19 mouse cellular contexts compared by ENCODE assay signal in the genomic region with DNA sequence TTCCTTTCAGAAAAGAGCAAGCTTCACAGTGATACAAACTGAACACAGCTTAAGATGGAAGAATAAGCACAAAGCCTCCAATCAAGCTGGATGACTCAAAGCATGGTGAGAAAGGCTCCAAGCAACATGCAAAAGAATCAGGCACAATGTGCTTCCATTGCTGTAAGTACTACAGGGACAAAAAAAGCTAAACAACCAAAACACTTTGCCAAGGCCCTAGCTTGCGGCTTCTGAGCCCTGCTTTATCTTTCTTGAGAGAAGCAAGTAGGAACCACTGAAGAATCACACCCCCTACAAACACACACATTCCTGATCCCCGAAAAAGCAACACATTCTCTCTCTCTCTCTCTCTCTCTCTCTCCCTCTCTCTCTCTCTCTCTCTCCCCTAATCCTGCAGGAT. TPM values are rescaled to one million over a fixed set of nuclear protein-coding genes. Genes with fewer than 3 reads are reported as not detected.
DNase-seq lines count a peak whose midpoint lies in the region; ATAC-seq and TF ChIP-seq lines count a peak whose summit lies in the region.
"Had no signal": no experiment of that assay in that cellular context is flagged by ENCODE, and none has a peak within 500 bp of the region (broad histone marks: within the 10 kb centered on the region; RNA-seq: fewer than 3 reads in every experiment).

No protein-coding gene starts in this region.

- H3K4me2 ChIP-seq in forebrain, embryonic 15.5 days (replicated peaks) = no peak overlapping the region
- no peak overlapping the region for H3K4me2 ChIP-seq in hindbrain, postnatal 0 days (ENCODE audit: low read depth, low read length)
- H3K4me2 ChIP-seq in hindbrain, embryonic 11.5 days (replicated peaks; ENCODE audit: low read depth, low read length) = no peak overlapping the region
- H3K4me2 ChIP-seq in neural tube, embryonic 15.5 days = no peak overlapping the region
- H3K4me2 ChIP-seq in midbrain, postnatal 0 days (ENCODE audit: low read depth, low read length, poor library complexity, severe bottlenecking) = no peak overlapping the region
- H3K4me2 ChIP-seq: limb, embryonic 15.5 days; liver, embryonic 15.5 days had no signal

- H3K27me3 ChIP-seq in forebrain, embryonic 10.5 days (ENCODE audit: poor library complexity, severe bottlenecking) = no peaks in the 10 kb centered on the region
- no peaks in the 10 kb centered on the region for H3K27me3 ChIP-seq in forebrain, embryonic 15.5 days
- H3K27me3 ChIP-seq in hindbrain, postnatal 0 days (ENCODE audit: insufficient read depth, low read length) = no peaks in the 10 kb centered on the region
- H3K27me3 ChIP-seq in hindbrain, embryonic 11.5 days (ENCODE audit: control insufficient read depth, insufficient read depth, low read length) = no peaks in the 10 kb centered on the region
- H3K27me3 ChIP-seq in neural tube, embryonic 15.5 days (replicated peaks) = no peaks in the 10 kb centered on the region
- H3K27me3 ChIP-seq in midbrain, postnatal 0 days (ENCODE audit: insufficient read depth, low read length) = no peaks in the 10 kb centered on the region
- H3K27me3 ChIP-seq: limb, embryonic 15.5 days; liver, embryonic 15.5 days had no signal

- peaks cover 9% of the 10 kb centered on the region for H3K4me1 ChIP-seq in forebrain, embryonic 10.5 days
- H3K4me1 ChIP-seq in forebrain, embryonic 15.5 days = no peaks in the 10 kb centered on the region
- H3K4me1 ChIP-seq in hindbrain, postnatal 0 days (ENCODE audit: insufficient read depth, low read length) = no peaks in the 10 kb centered on the region
- H3K4me1 ChIP-seq in hindbrain, embryonic 11.5 days (replicated peaks; ENCODE audit: control insufficient read depth, insufficient read depth, low read length) = no peaks in the 10 kb centered on the region
- H3K4me1 ChIP-seq in neural tube, embryonic 15.5 days = no peaks in the 10 kb centered on the region
- H3K4me1 ChIP-seq in midbrain, postnatal 0 days (ENCODE audit: insufficient read depth, low read length) = no peaks in the 10 kb centered on the region
- H3K4me1 ChIP-seq: limb, embryonic 15.5 days; liver, embryonic 15.5 days had no signal

- TF ChIP-seq CTCF in hindbrain, postnatal 0 days (IDR thresholded peaks at IDR 0.05; ENCODE audit: low read depth) = no peak
- no peak for TF ChIP-seq CTCF in midbrain, postnatal 0 days (IDR thresholded peaks at IDR 0.05)

- WGBS in forebrain, embryonic 10.5 days = 44% methylated on average over 2 of the region's 2 CpGs
- WGBS in forebrain, embryonic 15.5 days = 17% methylated on average over 2 of the region's 2 CpGs
- WGBS in hindbrain, postnatal 0 days = 24% methylated on average over 2 of the region's 2 CpGs
- 56% methylated on average over 2 of the region's 2 CpGs for WGBS in hindbrain, embryonic 11.5 days
- WGBS in neural tube, embryonic 15.5 days = 54% methylated on average over 2 of the region's 2 CpGs
- WGBS in midbrain, postnatal 0 days = 27% methylated on average over 2 of the region's 2 CpGs

- no peak overlapping the region for H3K9ac ChIP-seq in forebrain, embryonic 15.5 days (replicated peaks)
- no peak overlapping the region for H3K9ac ChIP-seq in hindbrain, postnatal 0 days (replicated peaks; ENCODE audit: low read length)
- no peak overlapping the region for H3K9ac ChIP-seq in hindbrain, embryonic 11.5 days (ENCODE audit: low read depth, low read length)
- H3K9ac ChIP-seq in neural tube, embryonic 15.5 days (replicated peaks) = no peak overlapping the region
- no peak overlapping the region for H3K9ac ChIP-seq in midbrain, postnatal 0 days (replicated peaks; ENCODE audit: low read length, poor library complexity, severe bottlenecking)
- H3K9ac ChIP-seq: limb, embryonic 15.5 days; liver, embryonic 15.5 days had no signal

- no peak for DNase-seq in forebrain, embryonic 10.5 days (ENCODE audit: extremely low spot score, low spot score)
- peak; percentile 18 for DNase-seq in hindbrain, postnatal 0 days (ENCODE audit: low spot score)
- no peak for DNase-seq in hindbrain, embryonic 11.5 days (ENCODE audit: low spot score)
- DNase-seq in neural tube, embryonic 10.5 days (ENCODE audit: extremely low spot score, low spot score) = peak; percentile 17
- peak; percentile 9 for DNase-seq in midbrain, postnatal 0 days (ENCODE audit: low spot score)
- no peak for DNase-seq in cerebellum, adult 11-12 months
- DNase-seq: cerebellum, adult 9-11 months; kidney, adult 18-20 months; kidney, postnatal 10 days; layer of hippocampus, postnatal 36 days; lung, postnatal 36 days; right cerebral cortex, postnatal 4 days had no signal

- no peaks in the 10 kb centered on the region for H3K9me3 ChIP-seq in forebrain, embryonic 10.5 days
- no peaks in the 10 kb centered on the region for H3K9me3 ChIP-seq in forebrain, embryonic 15.5 days
- H3K9me3 ChIP-seq in hindbrain, postnatal 0 days (ENCODE audit: low read length) = no peaks in the 10 kb centered on the region
- H3K9me3 ChIP-seq in hindbrain, embryonic 11.5 days (ENCODE audit: control insufficient read depth, low read length) = no peaks in the 10 kb centered on the region
- no peaks in the 10 kb centered on the region for H3K9me3 ChIP-seq in neural tube, embryonic 15.5 days (replicated peaks)
- no peaks in the 10 kb centered on the region for H3K9me3 ChIP-seq in midbrain, postnatal 0 days (ENCODE audit: low read length)
- H3K9me3 ChIP-seq: G1E; hindbrain, embryonic 10.5 days; limb, embryonic 15.5 days; liver, embryonic 15.5 days had no signal

- H3K4me3 ChIP-seq in forebrain, embryonic 10.5 days = no peak overlapping the region
- H3K4me3 ChIP-seq in forebrain, embryonic 15.5 days = no peak overlapping the region
- H3K4me3 ChIP-seq in hindbrain, postnatal 0 days (ENCODE audit: low read length) = no peak overlapping the region
- H3K4me3 ChIP-seq in hindbrain, embryonic 11.5 days (ENCODE audit: low read depth, low read length) = no peak overlapping the region
- H3K4me3 ChIP-seq in neural tube, embryonic 15.5 days (replicated peaks) = no peak overlapping the region
- no peak overlapping the region for H3K4me3 ChIP-seq in midbrain, postnatal 0 days (ENCODE audit: low read depth, low read length)
- H3K4me3 ChIP-seq: hindbrain, embryonic 10.5 days; layer of hippocampus, adult 2 months; limb, embryonic 15.5 days; liver, embryonic 15.5 days had no signal

- H3K27ac ChIP-seq in forebrain, embryonic 10.5 days = peak overlapping the region; percentile 35; the same call in 1 of the 2 replicates
- H3K27ac ChIP-seq in forebrain, embryonic 15.5 days (replicated peaks) = no peak overlapping the region
- no peak overlapping the region for H3K27ac ChIP-seq in hindbrain, postnatal 0 days
- no peak overlapping the region for H3K27ac ChIP-seq in hindbrain, embryonic 11.5 days (ENCODE audit: low read depth, low read length)
- H3K27ac ChIP-seq in neural tube, embryonic 15.5 days (replicated peaks) = no peak overlapping the region
- no peak overlapping the region for H3K27ac ChIP-seq in midbrain, postnatal 0 days (ENCODE audit: low read depth, low read length)
- H3K27ac ChIP-seq: hindbrain, embryonic 10.5 days; layer of hippocampus, adult 2 months; limb, embryonic 15.5 days; liver, embryonic 15.5 days had no signal

- no peak for ATAC-seq in forebrain, embryonic 15.5 days (replicated peaks)
- ATAC-seq in hindbrain, postnatal 0 days = no peak
- ATAC-seq in hindbrain, embryonic 11.5 days (ENCODE audit: low FRiP score) = no peak
- ATAC-seq in neural tube, embryonic 15.5 days (ENCODE audit: low FRiP score) = no peak
- ATAC-seq in midbrain, postnatal 0 days (ENCODE audit: low FRiP score) = no peak

- H3K36me3 ChIP-seq in forebrain, embryonic 10.5 days (replicated peaks) = no peaks in the 10 kb centered on the region
- no peaks in the 10 kb centered on the region for H3K36me3 ChIP-seq in forebrain, embryonic 15.5 days
- no peaks in the 10 kb centered on the region for H3K36me3 ChIP-seq in hindbrain, postnatal 0 days (ENCODE audit: insufficient read depth, low read length)
- no peaks in the 10 kb centered on the region for H3K36me3 ChIP-seq in hindbrain, embryonic 11.5 days (ENCODE audit: control insufficient read depth, insufficient read depth, low read length)
- H3K36me3 ChIP-seq in neural tube, embryonic 15.5 days = no peaks in the 10 kb centered on the region
- H3K36me3 ChIP-seq in midbrain, postnatal 0 days (ENCODE audit: insufficient read depth, low read length) = no peaks in the 10 kb centered on the region
- H3K36me3 ChIP-seq: G1E; hindbrain, embryonic 10.5 days; limb, embryonic 15.5 days; liver, embryonic 15.5 days had no signal

RNA-seq across cellular contexts. Expression of gene Tmem167, which starts 56.4 kb away (rescaled TPM):
- 59.5 and 67.8 TPM in 2 replicates for polyA plus RNA-seq in forebrain, embryonic 10.5 days (2016; fragmentation: Nextera tagmentation; extraction: Ambion mirVana)
- polyA plus RNA-seq in forebrain, embryonic 15.5 days (2015; fragmentation: Nextera tagmentation; extraction: Ambion mirVana) = 45.7 and 47.6 TPM in 2 replicates
- 24.7 and 27.3 TPM in 2 replicates for total RNA-seq in hindbrain, postnatal 0 days (2014; rRNA removed)
- polyA plus RNA-seq in hindbrain, postnatal 0 days (2015; fragmentation: Nextera tagmentation; extraction: Ambion mirVana) = 35.3 and 35.9 TPM in 2 replicates
- polyA plus RNA-seq in hindbrain, embryonic 11.5 days (2014; fragmentation: Nextera tagmentation; extraction: Ambion mirVana) = 67.2 and 68.1 TPM in 2 replicates
- 42.9 and 47.8 TPM in 2 replicates for polyA plus RNA-seq in neural tube, embryonic 15.5 days (2015; fragmentation: Nextera tagmentation; extraction: Ambion mirVana)
- 26.9 and 32.6 TPM in 2 replicates for total RNA-seq in midbrain, postnatal 0 days (2014; rRNA removed)
- polyA plus RNA-seq in midbrain, postnatal 0 days (2015; fragmentation: Nextera tagmentation; extraction: Ambion mirVana) = 31.2 and 35.3 TPM in 2 replicates

RNA-seq across cellular contexts. Expression of gene Xrcc4, which starts 56.9 kb away (rescaled TPM):
- polyA plus RNA-seq in forebrain, embryonic 10.5 days (2016; fragmentation: Nextera tagmentation; extraction: Ambion mirVana) = 7.4 and 9.5 TPM in 2 replicates
- polyA plus RNA-seq in forebrain, embryonic 15.5 days (2015; fragmentation: Nextera tagmentation; extraction: Ambion mirVana) = 15.2 and 16.9 TPM in 2 replicates
- 6.4 and 8.1 TPM in 2 replicates for total RNA-seq in hindbrain, postnatal 0 days (2014; rRNA removed)
- polyA plus RNA-seq in hindbrain, postnatal 0 days (2015; fragmentation: Nextera tagmentation; extraction: Ambion mirVana) = 17.4 and 20.2 TPM in 2 replicates
- 13.3 and 13.9 TPM in 2 replicates for polyA plus RNA-seq in hindbrain, embryonic 11.5 days (2014; fragmentation: Nextera tagmentation; extraction: Ambion mirVana)
- 15.5 and 17.9 TPM in 2 replicates for polyA plus RNA-seq in neural tube, embryonic 15.5 days (2015; fragmentation: Nextera tagmentation; extraction: Ambion mirVana)
- 14.7 and 16.6 TPM in 2 replicates for total RNA-seq in midbrain, postnatal 0 days (2014; rRNA removed)
- 16.5 and 19.1 TPM in 2 replicates for polyA plus RNA-seq in midbrain, postnatal 0 days (2015; fragmentation: Nextera tagmentation; extraction: Ambion mirVana)

Comparison
In these comparisons a context has a peak if more than half of its experiments do, and no peak if none do; other contexts are left out.
1. DNase-seq: peak in hindbrain, postnatal 0 days (single experiment), neural tube, embryonic 10.5 days (single experiment) and midbrain, postnatal 0 days (single experiment); none in forebrain, embryonic 10.5 days (single experiment), hindbrain, embryonic 11.5 days (single experiment) and cerebellum, adult 11-12 months (single experiment).